Mouse (Mus musculus) T-cell, adult 2 months (primary cell): ENCODE results near the gene Ttll1.

Experiments
- DNase-seq: peaks from one replicate; pipeline ENCODE4 v3.0.0; 2022; ENCODE audit warnings: low spot score

Ttll1 gene

DNA sequence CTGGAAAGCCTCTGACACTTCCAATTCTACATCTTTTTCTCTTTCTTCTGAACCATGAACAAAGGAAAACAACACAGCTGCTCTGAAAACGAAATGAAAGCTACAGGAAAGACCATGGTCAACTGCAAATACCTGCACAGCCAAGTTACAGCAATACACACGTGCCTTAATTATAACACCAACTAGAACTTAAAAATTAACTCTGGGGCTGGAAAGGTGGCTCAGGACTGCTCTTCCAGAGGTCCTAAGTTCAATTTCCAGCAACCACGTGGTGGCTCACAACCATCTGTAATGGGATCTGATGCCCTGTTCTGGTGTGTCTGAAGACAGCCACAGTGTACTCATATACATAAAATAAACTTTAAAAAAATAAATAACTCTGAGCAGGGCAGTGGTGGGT, 55.7 kb downstream of the Ttll1 start:
- DNase-seq = no peak

DNA sequence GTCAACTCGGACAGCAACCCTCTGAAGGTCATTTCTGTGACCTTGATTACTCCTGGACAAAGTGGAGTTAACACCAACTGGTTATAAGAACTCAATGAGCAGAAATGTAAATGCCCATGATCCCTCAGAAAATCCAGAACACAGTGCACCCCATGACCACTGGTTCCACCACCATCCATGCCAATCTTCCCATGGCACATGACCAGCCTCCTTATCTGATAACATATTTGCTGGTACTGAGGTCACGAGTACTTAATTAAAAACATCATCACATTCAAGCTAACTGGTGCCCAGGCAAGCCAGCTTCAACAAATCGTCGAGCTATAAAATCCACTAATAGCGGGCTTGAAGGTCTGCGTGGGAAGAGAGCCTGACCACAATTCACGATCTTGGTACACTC, 56.3 kb downstream of the Ttll1 start:
- no peak for DNase-seq

DNA sequence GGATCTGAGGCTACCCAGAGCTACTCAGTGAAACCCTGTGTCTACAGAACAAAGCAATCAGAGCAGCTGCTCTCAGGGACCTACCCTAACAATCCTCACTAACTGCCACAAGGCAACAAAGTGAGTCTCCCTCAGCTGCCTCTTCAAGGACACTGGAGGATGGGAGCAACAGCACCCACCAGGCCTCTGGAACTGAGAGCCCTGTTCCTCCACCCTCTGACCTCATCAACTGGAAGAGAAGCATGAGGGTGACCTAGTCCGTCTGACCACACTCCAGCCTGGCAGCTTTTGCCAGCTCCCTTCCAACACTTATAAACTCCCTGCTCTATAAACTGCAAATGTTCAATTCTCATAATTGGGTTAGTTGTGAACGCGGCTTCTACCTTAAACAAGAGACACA, 56.8 kb downstream of the Ttll1 start:
- DNase-seq = no peak

DNA sequence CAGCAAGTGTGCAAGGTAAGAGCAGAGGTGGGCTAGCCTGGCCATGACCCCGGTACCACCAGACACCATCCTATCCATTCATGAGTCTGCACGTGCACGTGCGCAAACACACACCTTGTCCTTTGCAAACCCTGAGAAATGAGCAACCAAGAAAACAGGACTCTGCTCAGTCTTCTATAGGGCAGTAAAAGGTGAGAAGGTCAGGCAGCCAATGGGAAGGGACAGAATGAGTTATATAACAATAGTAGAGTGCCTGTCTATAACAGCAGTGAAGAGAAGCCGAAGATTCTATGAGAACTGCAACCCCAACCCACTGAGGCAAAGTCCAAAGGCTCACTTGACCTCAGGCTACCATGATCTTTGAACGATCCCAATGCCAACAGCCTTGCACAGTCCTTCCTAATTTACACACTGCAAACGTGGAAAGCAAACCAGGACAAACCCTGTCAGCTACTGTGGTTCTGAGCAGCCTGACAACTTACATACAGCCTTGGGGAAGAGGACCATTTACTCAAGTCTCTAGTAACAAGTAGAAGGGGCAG, 58.4 kb downstream of the Ttll1 start:
- DNase-seq = no peak

DNA sequence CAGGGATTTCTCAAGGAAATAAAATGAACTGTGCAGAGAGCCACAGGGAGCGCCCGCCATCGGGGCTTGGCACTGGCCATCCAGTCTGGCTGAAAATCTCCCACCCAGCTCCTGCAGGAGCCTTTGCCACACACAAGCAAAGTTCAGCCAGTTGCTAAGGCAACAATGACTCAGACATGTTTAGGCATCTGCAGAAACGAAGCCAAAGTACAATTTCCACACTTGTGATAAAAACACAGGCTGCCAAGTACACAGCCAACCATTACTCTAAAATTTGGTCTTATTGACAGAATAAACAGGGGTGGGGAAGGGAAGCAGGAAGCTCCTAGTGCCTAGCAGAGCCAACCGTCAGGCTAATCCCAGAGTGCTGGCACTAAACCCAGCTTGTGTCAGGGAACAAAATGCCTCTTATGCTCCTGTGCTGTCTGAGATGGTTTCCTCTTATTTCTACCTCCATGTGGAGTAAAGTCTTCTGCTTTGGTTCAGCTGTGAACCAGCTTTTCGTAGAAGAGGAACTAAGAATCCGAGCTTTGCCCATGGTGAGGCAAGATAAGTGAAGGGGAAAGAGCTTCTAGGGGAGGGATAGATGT, 59.0 kb downstream of the Ttll1 start:
- no peak for DNase-seq

DNA sequence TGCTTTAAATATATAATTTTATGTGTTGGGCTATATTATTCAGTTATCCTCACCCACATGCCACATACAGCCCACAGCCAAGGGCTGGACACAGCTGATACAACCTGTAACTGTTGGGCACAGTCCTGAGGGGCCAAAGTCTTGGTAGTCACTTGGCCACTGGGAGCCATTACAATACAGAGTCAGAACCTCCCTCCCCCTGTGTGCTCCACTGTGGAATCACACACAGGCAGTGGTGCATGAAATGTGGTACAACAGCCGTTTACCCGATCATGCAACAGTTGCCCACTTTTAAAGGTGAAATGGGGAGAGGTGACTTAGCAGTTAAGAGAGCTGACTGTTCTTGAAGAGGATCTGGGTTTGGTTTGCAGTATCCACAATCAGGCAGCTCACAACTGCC, 60.7 kb downstream of the Ttll1 start:
- no peak for DNase-seq

DNA sequence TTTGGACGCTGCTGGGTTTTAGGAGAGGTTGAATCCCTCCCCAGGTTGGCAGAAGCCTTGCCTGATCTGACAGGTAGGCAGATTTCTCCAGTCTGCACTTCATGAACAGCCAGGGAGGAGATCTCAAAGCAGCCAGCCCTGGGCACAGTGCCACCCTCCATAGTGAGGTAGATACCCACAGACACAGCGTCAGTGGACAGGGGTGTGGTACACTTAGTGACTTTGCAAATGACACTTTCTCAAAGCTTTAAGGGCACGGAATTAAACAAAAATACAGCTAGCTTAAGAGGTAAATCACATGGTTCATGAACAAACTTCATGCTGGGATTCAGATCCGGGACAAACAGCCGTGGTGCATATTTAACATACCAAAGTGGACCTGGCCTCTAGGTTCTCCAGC, 62.0 kb downstream of the Ttll1 start:
- DNase-seq = no peak

DNA sequence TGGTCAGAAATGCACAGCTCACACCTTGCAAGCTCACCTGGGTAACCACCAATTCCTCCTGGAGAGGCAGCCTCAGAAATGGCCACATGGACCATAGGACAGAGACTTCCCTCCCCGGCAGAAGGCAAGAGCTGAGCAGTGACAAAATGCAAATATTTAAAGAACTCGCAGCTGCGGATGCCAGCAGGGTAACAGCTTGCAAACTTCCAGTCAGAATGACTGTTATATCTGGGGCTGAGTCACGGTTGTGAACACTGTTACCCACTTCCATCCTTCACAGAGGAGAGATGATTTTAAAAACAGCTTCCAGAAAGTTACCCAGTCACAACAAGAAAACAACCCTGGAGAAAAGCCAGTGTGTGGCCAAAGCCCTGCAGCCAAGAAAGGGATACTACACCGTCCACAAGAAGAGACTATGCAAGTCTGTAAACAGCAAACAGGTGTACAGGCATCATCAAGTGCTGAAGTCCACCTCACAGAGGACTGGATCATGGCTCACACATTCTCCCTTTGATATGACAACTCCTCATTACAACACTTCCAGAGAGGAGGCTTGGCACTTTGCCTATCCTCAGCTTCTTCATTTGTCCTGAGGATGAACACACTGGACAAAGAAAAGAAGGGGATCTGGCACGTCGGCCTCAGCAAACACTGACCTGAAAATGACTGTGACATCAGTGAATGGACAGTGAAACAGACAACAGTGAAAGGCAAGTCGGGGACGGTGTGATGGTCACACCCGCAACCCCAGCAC, 62.7 kb downstream of the Ttll1 start:
- no peak for DNase-seq

DNA sequence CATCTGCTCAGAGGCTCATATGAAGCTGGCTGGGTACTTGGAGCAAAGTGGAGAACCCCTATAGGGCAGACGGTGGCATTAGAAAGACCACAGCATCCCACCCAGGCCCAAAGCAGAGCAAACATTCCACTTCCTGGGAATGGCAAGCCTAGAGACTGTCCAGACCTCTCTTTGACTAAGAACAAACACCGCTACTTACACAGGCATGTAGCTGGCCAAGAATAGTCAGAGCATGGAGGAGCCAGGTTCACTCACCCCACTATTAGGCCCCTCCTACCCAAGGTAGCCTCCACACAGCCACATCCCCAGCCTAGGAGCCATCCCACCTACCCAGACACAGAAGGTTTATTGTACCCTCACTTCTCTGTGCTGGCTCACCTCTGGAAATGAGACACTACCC, 64.8 kb downstream of the Ttll1 start:
- DNase-seq = no peak

DNA sequence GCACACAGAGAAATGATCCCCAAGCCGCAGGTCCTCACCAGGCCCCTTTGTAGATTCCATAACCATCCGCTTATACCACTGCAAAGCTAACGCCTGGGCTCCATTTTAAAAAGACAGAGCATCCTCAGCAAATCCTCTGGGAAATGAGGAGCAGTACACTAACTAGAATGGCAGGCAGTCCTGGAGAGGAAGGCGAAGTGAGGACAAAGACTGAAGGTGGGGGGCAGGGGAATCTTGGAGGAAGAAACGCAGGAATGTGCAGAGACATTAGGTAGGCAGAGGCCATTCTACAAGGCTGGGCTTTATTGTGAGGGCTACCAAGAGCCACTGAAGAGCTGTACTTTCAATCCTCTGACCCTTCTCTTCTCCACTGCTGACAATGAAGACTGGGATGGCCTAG, 65.3 kb downstream of the Ttll1 start:
- DNase-seq = no peak

DNA sequence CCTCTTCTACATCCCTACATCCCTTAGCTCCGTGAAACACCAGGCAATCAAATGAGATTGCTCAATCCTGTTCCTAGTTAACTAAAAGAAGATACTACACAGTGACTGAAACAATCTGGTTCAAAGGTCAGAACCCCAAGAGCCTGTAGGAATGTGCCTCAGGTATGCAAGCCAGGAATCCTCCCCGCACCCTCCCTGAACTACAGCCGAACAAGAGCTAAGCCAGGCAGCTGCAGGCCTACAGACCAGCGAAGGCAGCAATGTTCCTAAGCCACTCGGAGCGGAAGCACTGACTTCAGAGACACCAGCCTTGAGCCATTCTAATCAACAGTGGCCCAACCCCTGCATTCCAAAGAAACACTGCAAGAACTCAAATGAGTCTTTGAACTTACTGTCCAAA, 66.3 kb downstream of the Ttll1 start:
- no peak for DNase-seq

DNA sequence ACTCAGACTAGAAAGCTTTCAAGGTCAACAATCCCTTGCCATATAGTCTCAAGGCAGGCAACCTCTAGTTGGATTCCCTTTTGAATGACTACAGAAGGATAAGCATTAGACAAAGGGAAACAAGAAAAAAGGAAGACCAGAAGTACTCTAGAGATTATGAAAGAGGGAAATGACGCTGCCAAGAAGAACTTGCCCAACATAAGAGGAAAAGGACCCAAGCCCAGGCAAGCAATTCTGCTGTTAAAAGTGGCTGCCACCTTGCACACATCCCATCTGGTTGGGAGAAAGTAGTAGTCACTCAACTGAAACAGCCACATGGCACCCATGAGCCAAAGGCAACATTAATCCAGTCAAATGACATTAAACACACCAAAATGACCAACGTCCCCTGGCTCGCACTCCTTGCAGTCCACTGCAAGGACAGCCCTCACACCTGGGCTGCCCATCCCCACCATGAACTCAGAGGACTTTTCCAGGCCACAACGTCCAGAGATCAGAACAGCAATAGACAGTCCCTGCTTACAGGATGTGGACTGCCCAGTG, 68.1 kb downstream of the Ttll1 start:
- no peak for DNase-seq

DNA sequence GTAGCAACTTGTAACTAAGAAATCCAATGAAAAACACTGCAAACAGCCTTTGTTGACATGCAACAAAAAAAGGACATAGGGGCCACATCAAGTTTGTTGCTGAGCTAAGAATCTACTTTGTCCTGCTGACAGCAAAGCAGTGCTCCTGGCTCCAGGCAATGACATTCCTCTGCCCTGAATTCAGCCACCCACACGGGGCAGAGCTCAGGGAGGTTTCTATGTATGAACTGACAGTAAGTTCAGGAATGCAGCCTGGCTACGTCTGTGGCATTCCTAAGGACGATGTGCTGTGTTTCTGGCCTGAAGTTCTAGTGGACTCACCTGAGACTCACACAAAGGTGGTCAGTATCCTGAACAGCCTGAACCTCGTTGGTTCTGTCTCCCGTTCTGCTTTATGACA, 70.0 kb downstream of the Ttll1 start:
- no peak for DNase-seq

DNA sequence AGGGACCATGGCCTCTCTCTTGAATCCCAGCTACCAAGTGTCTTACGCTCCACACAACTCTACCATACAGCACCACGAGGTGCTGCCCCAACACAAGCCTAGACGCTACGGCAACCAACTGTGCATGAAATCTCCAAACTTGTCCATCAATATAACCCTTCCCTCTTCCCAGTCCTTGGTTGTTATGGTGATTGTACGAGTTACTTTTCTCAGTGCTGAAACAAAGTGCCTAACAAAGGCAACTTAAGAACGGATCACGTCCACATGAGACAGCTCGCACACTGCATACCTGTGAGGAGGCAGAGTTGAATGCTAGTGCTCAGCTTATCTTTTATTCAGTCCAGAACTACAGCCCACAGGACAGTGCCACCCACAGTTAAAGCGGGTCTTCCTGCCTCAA, 74.2 kb downstream of the Ttll1 start:
- DNase-seq = no peak

DNA sequence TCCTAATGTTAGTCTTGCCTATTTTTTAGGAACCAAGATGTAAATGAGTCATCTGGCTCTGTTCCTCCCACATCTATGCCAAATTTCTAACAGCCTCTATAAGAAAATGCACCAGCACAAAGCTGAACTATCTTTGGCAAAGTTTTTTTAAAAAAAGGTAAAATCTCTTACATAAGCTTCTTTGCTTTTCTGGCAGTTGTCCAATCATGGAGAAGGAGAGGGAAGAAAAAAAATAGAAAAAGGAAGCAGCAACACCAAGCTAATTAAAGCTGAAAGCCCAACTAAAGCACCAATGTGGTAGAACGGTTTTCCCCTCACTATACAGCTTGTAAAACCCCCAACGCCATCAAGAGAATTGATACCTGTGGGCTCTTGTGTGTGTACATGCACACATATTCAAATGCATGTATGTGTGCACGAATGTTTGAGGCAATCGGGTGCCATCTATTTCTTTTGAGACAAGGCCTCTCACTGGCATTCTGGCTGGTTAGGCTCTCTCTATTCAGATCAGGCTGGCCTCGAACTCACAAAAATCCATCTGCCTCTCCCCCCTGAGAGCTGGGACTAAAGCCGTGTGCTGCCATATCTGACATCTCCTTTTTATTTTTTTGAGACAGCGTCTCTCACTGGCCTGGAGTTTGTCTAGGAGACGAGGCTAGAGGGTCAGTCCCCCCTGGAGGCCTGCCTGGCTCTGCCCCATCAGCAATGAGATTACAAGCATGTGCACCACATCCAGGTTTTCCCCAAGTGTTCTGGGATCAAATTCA, 75.2 kb downstream of the Ttll1 start:
- no peak for DNase-seq

DNA sequence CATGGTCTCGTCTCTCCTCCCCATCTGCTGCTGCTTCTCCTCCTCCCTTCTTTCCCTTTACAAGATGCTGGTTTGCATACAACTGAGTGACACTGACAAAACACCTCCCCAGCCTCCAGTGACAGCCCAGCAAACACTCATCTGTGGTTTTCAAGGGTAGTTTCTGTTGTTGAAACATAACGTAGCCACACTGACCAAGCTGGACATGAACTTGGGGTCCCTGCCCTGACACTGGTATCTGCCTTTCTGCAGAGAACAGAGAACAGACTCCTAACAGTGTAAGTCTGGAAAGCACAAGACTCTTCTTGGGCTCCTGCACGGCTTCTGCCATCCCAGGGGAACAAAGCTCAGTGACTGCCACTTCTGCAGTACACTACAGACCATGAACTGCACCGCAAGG, 76.0 kb downstream of the Ttll1 start:
- no peak for DNase-seq
